Mouse (Mus musculus) bone marrow, adult 2 months (tissue): ENCODE results near the gene Pdyn. TPM values are rescaled to one million over a fixed set of nuclear protein-coding genes. Genes with fewer than 3 reads are reported as not detected.
A peak's percentile ranks its signal among the peaks of the same experiment; 100 is the strongest.

ENCODE experiments used
- H3K27ac ChIP-seq: fragments of 200-500 bp; 2 replicates; pipeline ENCODE4 v1.5.1; 2012; ENCODE audit warnings: low read depth, mild to moderate bottlenecking, control low read depth, inconsistent platforms, low read length; ENCODE audit not compliant: control insufficient read depth, poor library complexity, insufficient read depth
- H3K4me1 ChIP-seq: fragments of 200-500 bp; 2 replicates; pipeline ENCODE4 v1.6.1; 2011; ENCODE audit warnings: low read length; ENCODE audit not compliant: control insufficient read depth, insufficient read depth
- H3K4me3 ChIP-seq: fragments of 200-500 bp; replicated peaks from 2 replicates; pipeline ENCODE3; 2011; ENCODE audit warnings: mild to moderate bottlenecking, low read depth, low read length, control low read depth; ENCODE audit not compliant: control insufficient read depth
- CTCF ChIP-seq: fragments of 200-500 bp; IDR thresholded peaks from 2 replicates; pipeline ENCODE4 v1.5.1; 2011; ENCODE audit warnings: low read length, control low read depth; ENCODE audit not compliant: control insufficient read depth, insufficient read depth
- POLR2A ChIP-seq: fragments of 200-500 bp; IDR thresholded peaks from 2 replicates; pipeline ENCODE4 v1.6.1; 2011; ENCODE audit warnings: low read depth, mild to moderate bottlenecking, control low read depth, low read length, borderline replicate concordance; ENCODE audit not compliant: control insufficient read depth
- WGBS: fragments of 180-500 bp; shearing (Covaris S2); methylation state at CpG from one replicate; pipeline ENCODE4 v1.1.7; 2018; 5-methylcytosine and 5-hydroxymethylcytosine counted together
- polyA plus RNA-seq: library from polyadenylated mRNA; stranded (reverse); fragments of >200 nt; gene quantifications from 2 replicates; pipeline ENCODE4 v1.2.4, GENCODE M21; 2011; ENCODE audit warnings: low replicate concordance; ENCODE audit not compliant: missing spikeins, insufficient read depth, insufficient read length

The Pdyn gene
- polyA plus RNA-seq, 1 experiment: not detected

GRCm38 (mm10) chr2:129671911-129672310, 27.7 kb downstream of the Pdyn start:
- 69% methylated on average over 4 of the region's 4 CpGs for WGBS

DNA sequence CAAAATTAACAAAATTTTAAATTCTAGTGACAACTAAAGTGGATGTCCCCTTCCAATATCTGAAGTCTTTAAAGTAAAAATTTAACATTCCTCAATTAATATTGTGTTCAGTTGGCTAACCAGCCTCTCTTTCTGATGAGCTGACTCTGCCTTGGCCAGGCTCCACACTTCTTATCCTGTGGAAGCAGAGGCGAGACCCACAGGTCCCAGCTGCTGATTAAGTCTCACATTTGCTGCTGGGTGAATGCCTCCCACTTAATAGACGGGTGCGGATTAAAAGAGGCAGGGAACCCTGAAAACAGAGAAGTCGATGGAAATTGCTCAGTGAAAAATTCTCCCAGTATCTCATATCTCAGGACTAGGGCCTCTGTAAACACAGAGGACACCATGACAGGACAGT, 37.2 kb downstream of the Pdyn start:
- H3K27ac ChIP-seq: peak overlapping the region; percentile 72
- 75% methylated on average over 4 of the region's 4 CpGs for WGBS
- no peak overlapping the region for H3K4me3 ChIP-seq
- no peaks in the 10 kb centered on the region; the same call in 1 of the 2 replicates for H3K4me1 ChIP-seq
- no peak for TF ChIP-seq POLR2A
- TF ChIP-seq CTCF: no peak

More at GRCm38 (mm10) chr2:129671911-129672310, 27.7 kb downstream of the Pdyn start:
- no peaks in the 10 kb centered on the region; the same call in 1 of the 2 replicates for H3K4me1 ChIP-seq
- H3K4me3 ChIP-seq: no peak overlapping the region
- TF ChIP-seq CTCF (no peak), POLR2A (no peak)
- no peak overlapping the region for H3K27ac ChIP-seq

DNA sequence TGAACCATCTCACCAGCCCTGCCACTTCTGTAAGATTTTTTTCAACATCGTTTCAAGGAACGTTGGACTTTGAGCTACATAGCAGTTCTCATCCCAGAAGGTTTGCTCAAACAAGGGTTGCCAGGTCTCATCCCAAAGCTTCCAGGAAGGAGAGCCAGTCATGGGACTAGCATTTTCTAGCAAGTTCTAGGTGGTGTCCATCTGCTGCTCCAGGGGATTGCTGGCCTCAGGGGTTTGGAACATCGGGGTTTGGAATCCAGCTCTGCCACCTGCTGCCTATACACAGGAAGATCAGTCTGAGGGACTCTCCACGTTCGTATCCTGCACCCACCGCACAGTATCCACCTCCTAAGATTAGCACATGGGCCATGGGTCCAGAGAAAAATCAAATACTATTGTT, 39.6 kb downstream of the Pdyn start:
- no peak for TF ChIP-seq CTCF
- no peak for TF ChIP-seq POLR2A
- Histone ChIP-seq H3K4me1 (no peaks in the 10 kb centered on the region; the same call in 1 of the 2 replicates), H3K27ac (no peak overlapping the region), H3K4me3 (no peak overlapping the region)
- 66% methylated on average over 6 of the region's 6 CpGs for WGBS

- H3K4me1 ChIP-seq: no peaks in the 10 kb centered on the region; the same call in 1 of the 2 replicates
- 81% methylated on average over 4 of the region's 4 CpGs for WGBS
- H3K4me3 ChIP-seq: no peak overlapping the region
- TF ChIP-seq CTCF (no peak), POLR2A (no peak)
- H3K27ac ChIP-seq: no peak overlapping the region
Measured at GRCm38 (mm10) chr2:129658796-129659195, 40.8 kb downstream of the Pdyn start.

DNA sequence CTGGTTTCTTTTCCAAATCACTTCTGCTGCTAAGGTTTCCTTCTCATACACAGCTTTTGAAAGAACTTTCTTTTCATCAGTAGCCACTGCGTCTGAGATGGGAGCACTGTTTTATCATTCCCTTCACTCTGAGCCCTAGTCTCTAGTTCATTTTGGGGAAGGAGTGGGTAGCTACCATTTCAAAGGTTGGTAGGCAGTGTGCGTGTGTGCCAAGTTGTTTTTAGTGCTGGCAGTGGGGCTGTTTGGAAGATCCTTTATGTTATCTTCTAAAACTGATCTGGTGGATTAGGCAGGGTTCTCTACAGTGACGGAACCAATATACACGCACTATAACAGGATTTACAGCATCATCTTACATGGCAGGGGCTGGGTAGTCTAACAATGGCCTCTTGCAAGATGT, 44.6 kb downstream of the Pdyn start:
- no peak overlapping the region for H3K27ac ChIP-seq
- H3K4me1 ChIP-seq: no peaks in the 10 kb centered on the region; the same call in 1 of the 2 replicates
- WGBS: 87% methylated on average over 4 of the region's 4 CpGs
- no peak overlapping the region for H3K4me3 ChIP-seq
- TF ChIP-seq CTCF: no peak
- TF ChIP-seq POLR2A: no peak

- no peaks in the 10 kb centered on the region; the same call in 1 of the 2 replicates for H3K4me1 ChIP-seq
- TF ChIP-seq CTCF: no peak
- TF ChIP-seq POLR2A: no peak
- no peak overlapping the region; the same call in 1 of the 2 replicates for H3K27ac ChIP-seq
- no peak overlapping the region for H3K4me3 ChIP-seq
- 70% methylated on average over 4 of the region's 4 CpGs for WGBS
Measured at GRCm38 (mm10) chr2:129654233-129654950, 45.3 kb downstream of the Pdyn start.

- H3K4me3 ChIP-seq: no peak overlapping the region
- TF ChIP-seq CTCF: no peak
- TF ChIP-seq POLR2A: no peak
- 73% methylated on average over 2 of the region's 2 CpGs for WGBS
Measured at GRCm38 (mm10) chr2:129653632-129654031, 46.0 kb downstream of the Pdyn start.

DNA sequence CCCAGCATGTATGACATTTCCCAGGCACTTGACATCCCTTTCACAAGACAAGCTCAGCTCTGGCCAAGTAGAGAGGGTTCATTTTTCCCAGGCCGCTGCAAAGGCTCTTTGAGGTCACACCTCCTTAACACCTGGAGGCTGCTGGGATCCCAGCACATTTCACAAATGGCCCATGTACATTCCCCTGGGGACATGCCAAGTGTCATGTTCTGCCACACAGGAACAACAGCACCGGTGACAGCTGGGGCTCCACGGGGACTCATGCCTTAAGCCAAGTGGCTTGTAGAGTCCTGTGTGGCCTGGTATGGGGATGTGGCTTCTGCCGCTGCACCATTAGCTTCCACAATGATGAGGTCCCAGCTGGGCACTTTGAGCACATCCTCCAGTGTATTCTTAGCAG, 47.0 kb downstream of the Pdyn start:
- H3K27ac ChIP-seq: no peak overlapping the region
- 56% methylated on average over 4 of the region's 4 CpGs for WGBS
- H3K4me3 ChIP-seq: no peak overlapping the region
- TF ChIP-seq CTCF: no peak
- no peak for TF ChIP-seq POLR2A
- no peaks in the 10 kb centered on the region for H3K4me1 ChIP-seq

More at GRCm38 (mm10) chr2:129653632-129654031, 46.0 kb downstream of the Pdyn start:
- no peaks in the 10 kb centered on the region; the same call in 1 of the 2 replicates for H3K4me1 ChIP-seq
- no peak overlapping the region for H3K27ac ChIP-seq

Other genes starting within 250 kb of the Pdyn start
- not detected in 2 replicates for gene F830045P16Rik, start 163.2 kb downstream of the Pdyn start, polyA plus RNA-seq
- gene Sirpa, start 107.0 kb downstream of the Pdyn start, polyA plus RNA-seq: 39.2 and 93.9 TPM in 2 replicates
- gene Stk35, start 100.7 kb upstream of the Pdyn start, polyA plus RNA-seq: 5.0 and 7.0 TPM in 2 replicates